8 mouse cellular contexts compared by ENCODE assay signal in the genomic region with DNA sequence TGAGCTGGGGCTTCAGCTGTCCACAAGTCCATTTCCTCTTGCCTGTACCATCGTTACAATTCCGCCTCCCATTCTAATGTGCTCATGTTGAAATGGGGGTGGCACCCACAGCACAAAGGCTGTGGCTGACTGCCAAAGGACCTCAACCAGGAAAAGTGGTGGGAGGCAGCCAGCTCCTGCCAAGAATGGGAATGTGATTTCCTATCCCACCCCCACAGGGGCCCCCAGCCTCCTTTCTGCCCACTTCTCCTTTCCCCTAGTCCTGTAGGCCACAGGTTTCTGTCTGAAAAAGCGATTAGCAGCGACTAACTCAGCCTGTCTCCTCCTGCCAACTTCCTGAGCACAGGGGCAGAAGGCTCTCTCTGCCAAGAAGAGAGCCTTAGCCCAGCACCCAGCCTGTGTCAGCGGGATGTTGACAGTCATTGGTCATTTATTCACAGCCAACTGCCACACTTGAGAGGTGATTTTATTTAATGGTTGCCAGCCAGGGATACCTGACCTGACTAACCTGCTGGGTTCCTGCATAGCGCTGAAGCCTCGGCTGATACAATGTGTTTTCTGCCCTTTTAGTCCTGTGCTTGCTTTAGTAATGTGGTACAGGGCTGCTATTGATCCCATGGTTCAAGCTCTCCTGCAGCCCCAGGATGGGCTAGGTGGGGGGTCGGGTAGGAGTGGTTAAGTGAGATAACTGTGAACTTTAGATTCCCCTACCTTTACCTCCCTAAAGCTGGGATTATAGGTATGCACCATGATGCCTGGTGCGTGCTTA.
A peak's percentile ranks its signal among the peaks of the same experiment; 100 is the strongest.
DNase-seq lines count a peak whose midpoint lies in the region; ATAC-seq and TF ChIP-seq lines count a peak whose summit lies in the region.

No protein-coding gene starts in this region.

- no peak overlapping the region for H3K4me3 ChIP-seq in embryonic facial prominence, embryonic 12.5 days
- H3K4me3 ChIP-seq in embryonic facial prominence, embryonic 10.5 days: no peak overlapping the region
- H3K4me3 ChIP-seq in kidney, embryonic 16.5 days (ENCODE audit: low read length): no peak overlapping the region
- no peak overlapping the region for H3K4me3 ChIP-seq in liver, adult 2 months (ENCODE audit: insufficient read depth, low read depth, low read length)
- no peak overlapping the region for H3K4me3 ChIP-seq in neural tube, embryonic 13.5 days

- H3K9me3 ChIP-seq in embryonic facial prominence, embryonic 12.5 days: no peaks in the 10 kb centered on the region
- no peaks in the 10 kb centered on the region for H3K9me3 ChIP-seq in embryonic facial prominence, embryonic 10.5 days
- H3K9me3 ChIP-seq in kidney, embryonic 16.5 days (ENCODE audit: low read length): no peaks in the 10 kb centered on the region
- H3K9me3 ChIP-seq in neural tube, embryonic 13.5 days: no peaks in the 10 kb centered on the region

- no peak overlapping the region for H3K4me2 ChIP-seq in embryonic facial prominence, embryonic 12.5 days (replicated peaks)
- H3K4me2 ChIP-seq in kidney, embryonic 16.5 days (replicated peaks; ENCODE audit: low read depth, low read length): no peak overlapping the region
- H3K4me2 ChIP-seq in neural tube, embryonic 13.5 days: no peak overlapping the region

- H3K9ac ChIP-seq in embryonic facial prominence, embryonic 12.5 days: no peak overlapping the region
- no peak overlapping the region for H3K9ac ChIP-seq in kidney, embryonic 16.5 days (replicated peaks; ENCODE audit: low read length)
- no peak overlapping the region for H3K9ac ChIP-seq in liver, adult 2 months (ENCODE audit: low read depth, low read length)
- H3K9ac ChIP-seq in neural tube, embryonic 13.5 days: no peak overlapping the region

- peak overlapping the region; percentile 12; the same call in 1 of the 2 replicates for H3K27ac ChIP-seq in embryonic facial prominence, embryonic 12.5 days
- H3K27ac ChIP-seq in embryonic facial prominence, embryonic 10.5 days (replicated peaks): no peak overlapping the region
- peak overlapping the region; percentile 40; the same call in 1 of the 2 replicates for H3K27ac ChIP-seq in kidney, embryonic 16.5 days (ENCODE audit: low read length)
- H3K27ac ChIP-seq in liver, adult 2 months (replicated peaks; ENCODE audit: insufficient read depth, low read depth, low read length): no peak overlapping the region; the same call in 1 of the 2 replicates
- peak overlapping the region; percentile 9; the same call in 1 of the 2 replicates for H3K27ac ChIP-seq in neural tube, embryonic 13.5 days (replicated peaks)

- TF ChIP-seq CTCF in liver, adult 2 months (IDR thresholded peaks at IDR 0.05; ENCODE audit: low read depth, low read length): no peak

- 61% methylated on average over 9 of the region's 9 CpGs for WGBS in embryonic facial prominence, embryonic 12.5 days
- WGBS in embryonic facial prominence, embryonic 10.5 days: 70% methylated on average over 9 of the region's 9 CpGs
- WGBS in kidney, embryonic 16.5 days: 47% methylated on average over 9 of the region's 9 CpGs
- 25% methylated on average over 9 of the region's 9 CpGs for WGBS in liver, adult 2 months
- 52% methylated on average over 9 of the region's 9 CpGs for WGBS in neural tube, embryonic 13.5 days

- H3K4me1 ChIP-seq in embryonic facial prominence, embryonic 12.5 days: peaks cover 6% of the 10 kb centered on the region
- H3K4me1 ChIP-seq in embryonic facial prominence, embryonic 10.5 days: peaks cover 9% of the 10 kb centered on the region
- peaks cover 12% of the 10 kb centered on the region; the same call in 1 of the 2 replicates for H3K4me1 ChIP-seq in kidney, embryonic 16.5 days (ENCODE audit: insufficient read depth, low read length)
- no peaks in the 10 kb centered on the region; the same call in 1 of the 2 replicates for H3K4me1 ChIP-seq in liver, adult 2 months (ENCODE audit: control insufficient read depth, insufficient read depth, low read length)
- H3K4me1 ChIP-seq in neural tube, embryonic 13.5 days (replicated peaks): peaks cover 21% of the 10 kb centered on the region

- H3K27me3 ChIP-seq in embryonic facial prominence, embryonic 12.5 days: no peaks in the 10 kb centered on the region
- no peaks in the 10 kb centered on the region for H3K27me3 ChIP-seq in embryonic facial prominence, embryonic 10.5 days (replicated peaks; ENCODE audit: low read depth, poor library complexity, severe bottlenecking)
- H3K27me3 ChIP-seq in kidney, embryonic 16.5 days (ENCODE audit: insufficient read depth, low read length): no peaks in the 10 kb centered on the region
- no peaks in the 10 kb centered on the region for H3K27me3 ChIP-seq in liver, adult 2 months (ENCODE audit: control insufficient read depth, insufficient read depth, low read length)
- H3K27me3 ChIP-seq in neural tube, embryonic 13.5 days: no peaks in the 10 kb centered on the region

- no peak for ATAC-seq in embryonic facial prominence, embryonic 12.5 days (ENCODE audit: insufficient number of reproducible peaks, insufficient read depth, low FRiP score, low TSS enrichment)
- peak; percentile 57 for ATAC-seq in kidney, embryonic 16.5 days (ENCODE audit: low FRiP score, low TSS enrichment)
- peak; percentile 86 for ATAC-seq in neural tube, embryonic 13.5 days (ENCODE audit: low read depth)

- no peak for DNase-seq in embryonic facial prominence, embryonic 10.5 days (ENCODE audit: low spot score)
- DNase-seq in cerebellum, postnatal 10 days: peak; percentile 55 to 75
- DNase-seq in heart, adult 18-20 months: peak; percentile 68 to 81
- DNase-seq in liver, adult 2 months (ENCODE audit: extremely low read depth, low read depth, low spot score): peak; percentile 27
- no peak for DNase-seq in natural killer cell, adult 2 months (ENCODE audit: low spot score in 2 of 2)

- no peaks in the 10 kb centered on the region for H3K36me3 ChIP-seq in embryonic facial prominence, embryonic 12.5 days
- H3K36me3 ChIP-seq in embryonic facial prominence, embryonic 10.5 days (replicated peaks): no peaks in the 10 kb centered on the region
- no peaks in the 10 kb centered on the region for H3K36me3 ChIP-seq in kidney, embryonic 16.5 days (ENCODE audit: insufficient read depth, low read length)
- H3K36me3 ChIP-seq in liver, adult 2 months (ENCODE audit: control insufficient read depth, insufficient read depth, low read length): no peaks in the 10 kb centered on the region
- H3K36me3 ChIP-seq in neural tube, embryonic 13.5 days: no peaks in the 10 kb centered on the region

- no peaks in the 10 kb centered on the region for H3K79me2 ChIP-seq in liver, adult 2 months (ENCODE audit: control insufficient read depth, insufficient read depth, low read length)

- no peak for TF ChIP-seq POLR2A in liver, adult 2 months (IDR thresholded peaks at IDR 0.05; ENCODE audit: extremely low read depth, insufficient read depth, low read length)

Comparison
In these comparisons a context has a peak if more than half of its experiments do, and no peak if none do; other contexts are left out.
1. H3K27ac ChIP-seq: peak in embryonic facial prominence, embryonic 12.5 days (single experiment), kidney, embryonic 16.5 days (single experiment) and neural tube, embryonic 13.5 days (single experiment); none in embryonic facial prominence, embryonic 10.5 days (single experiment) and liver, adult 2 months (single experiment).
2. DNase-seq: peak in cerebellum, postnatal 10 days (2 of 2), heart, adult 18-20 months (2 of 2) and liver, adult 2 months (single experiment); none in embryonic facial prominence, embryonic 10.5 days (single experiment) and natural killer cell, adult 2 months (0 of 2).